Mouse (Mus musculus) macrophage (primary cell): Measurements from ENCODE around the gene Inpp4b. TPM values are rescaled to one million over a fixed set of nuclear protein-coding genes. Genes with fewer than 3 reads are reported as not detected.

Source experiments
- H3K27ac ChIP-seq: fragments of 350-480 bp; formaldehyde crosslinking; 2 replicates; pipeline ENCODE4 v1.9.0; 2021
- H3K36me3 ChIP-seq: fragments of 350-480 bp; formaldehyde crosslinking; 2 replicates; pipeline ENCODE4 v1.9.0; 2021; ENCODE audit errors: inconsistent target
- H3K4me3 ChIP-seq: fragments of 350-480 bp; formaldehyde crosslinking; 2 replicates; pipeline ENCODE4 v1.9.0; 2021; ENCODE audit errors: inconsistent target
- H3K79me2 ChIP-seq: fragments of 350-480 bp; formaldehyde crosslinking; 2 replicates; pipeline ENCODE4 v1.9.0; 2021; ENCODE audit errors: inconsistent target
- WGBS: methylation state at CpG from one replicate; pipeline ENCODE4 v1.1.7; 2026; ENCODE audit warnings: inconsistent platforms; ENCODE audit not compliant: missing documents; 5-methylcytosine and 5-hydroxymethylcytosine counted together
- polyA plus RNA-seq: library from polyadenylated mRNA; stranded (reverse); fragments of 250-400 nt; gene quantifications from 3 replicates; pipeline ENCODE4 v1.2.4, GENCODE M21; 2018; ENCODE audit warnings: inconsistent platforms

Gene Inpp4b
- polyA plus RNA-seq, 1 experiment from 2014 or later, result 0.29 TPM

- Histone ChIP-seq H3K4me3 (no peak overlapping the region), H3K27ac (no peak overlapping the region), H3K79me2 (no peaks in the 10 kb centered on the region), H3K36me3 (no peaks in the 10 kb centered on the region)
- WGBS, result 82% methylated on average over 1 of the region's 1 CpGs
Measured at GRCm38 (mm10) chr8:81855009-81855408, 512.7 kb downstream of the Inpp4b start.

- Histone ChIP-seq H3K4me3 (no peak overlapping the region), H3K79me2 (no peaks in the 10 kb centered on the region), H3K36me3 (no peaks in the 10 kb centered on the region), H3K27ac (no peak overlapping the region)
- WGBS, result 67% methylated on average over 4 of the region's 4 CpGs
Measured at GRCm38 (mm10) chr8:81856120-81856519, 513.8 kb downstream of the Inpp4b start.

DNA sequence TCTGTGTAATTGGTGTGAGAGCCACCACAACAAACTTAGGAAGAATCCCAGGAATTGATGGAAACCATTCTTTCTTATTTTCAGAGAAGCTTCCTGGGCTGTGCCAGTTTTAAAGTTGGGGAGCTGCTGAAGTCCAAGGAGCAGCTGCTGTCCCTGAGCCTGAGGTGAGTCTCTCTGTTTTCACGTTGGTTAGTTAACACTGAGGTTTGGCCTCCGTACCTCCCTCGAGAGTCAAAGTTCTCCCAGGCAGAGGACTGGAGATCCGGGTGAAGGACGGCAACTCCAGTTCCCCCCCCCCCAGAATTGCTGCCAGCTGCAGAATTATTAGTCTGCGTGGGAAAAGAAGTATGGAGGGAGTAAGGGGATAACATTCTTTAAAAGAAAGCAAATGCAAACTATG lies 514.3 kb downstream of the Inpp4b start:
- no peaks in the 10 kb centered on the region for H3K79me2 ChIP-seq
- no peak overlapping the region for H3K27ac ChIP-seq
- WGBS, result 97% methylated on average over 6 of the region's 6 CpGs
- H3K4me3 ChIP-seq, result no peak overlapping the region
- H3K36me3 ChIP-seq, result no peaks in the 10 kb centered on the region

DNA sequence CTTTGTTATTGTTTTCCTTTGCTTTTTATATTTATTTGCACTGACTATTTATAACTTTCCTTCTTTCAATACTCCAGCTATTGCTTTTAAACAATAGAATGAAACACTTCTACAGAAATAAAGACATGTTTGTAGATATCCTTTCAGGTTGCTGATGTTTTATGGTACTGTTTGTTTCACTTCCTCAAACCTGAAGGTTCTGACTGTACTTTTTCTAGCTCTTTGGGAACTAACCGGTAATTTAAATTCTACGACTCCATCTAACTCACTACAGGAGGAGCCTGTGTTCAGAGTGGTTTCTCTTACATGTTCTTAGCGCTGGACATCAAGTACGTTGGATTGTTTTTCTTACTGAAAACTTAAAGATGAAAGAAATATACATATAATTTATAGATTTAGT lies 516.0 kb downstream of the Inpp4b start:
- H3K4me3 ChIP-seq, result no peak overlapping the region
- H3K36me3 ChIP-seq, result no peaks in the 10 kb centered on the region
- H3K27ac ChIP-seq, result no peak overlapping the region
- H3K79me2 ChIP-seq, result no peaks in the 10 kb centered on the region
- 36% methylated on average over 4 of the region's 4 CpGs for WGBS

GRCm38 (mm10) chr8:81859805-81860204 lies 517.4 kb downstream of the Inpp4b start:
- Histone ChIP-seq H3K27ac (no peak overlapping the region), H3K79me2 (no peaks in the 10 kb centered on the region), H3K4me3 (no peak overlapping the region), H3K36me3 (no peaks in the 10 kb centered on the region)
- 89% methylated on average over 1 of the region's 1 CpGs for WGBS

- WGBS, result 94% methylated on average over 8 of the region's 8 CpGs
- Histone ChIP-seq H3K79me2 (no peaks in the 10 kb centered on the region), H3K4me3 (no peak overlapping the region), H3K36me3 (no peaks in the 10 kb centered on the region), H3K27ac (no peak overlapping the region)
Measured at GRCm38 (mm10) chr8:81861311-81861710, 519.0 kb downstream of the Inpp4b start.

DNA sequence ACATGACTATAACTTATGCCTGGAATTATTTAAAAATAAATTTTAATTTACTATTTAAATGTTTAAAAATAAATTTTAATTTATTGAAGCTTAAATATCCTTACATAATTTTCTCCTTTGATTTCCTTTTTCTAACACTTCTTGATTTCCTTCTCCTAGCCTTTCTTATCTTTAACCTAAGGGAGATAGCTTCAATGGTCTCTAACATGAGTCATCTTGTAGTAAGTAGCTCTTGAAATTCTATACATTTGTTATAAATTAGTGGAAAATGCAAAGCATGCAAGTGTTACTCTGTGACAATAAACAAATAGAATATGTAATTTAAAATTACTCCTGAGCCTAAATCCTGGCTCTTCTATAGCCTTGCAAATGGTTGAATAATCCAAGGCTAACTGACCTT lies 520.4 kb downstream of the Inpp4b start:
- Histone ChIP-seq H3K36me3 (no peaks in the 10 kb centered on the region), H3K79me2 (no peaks in the 10 kb centered on the region), H3K27ac (no peak overlapping the region), H3K4me3 (no peak overlapping the region)

DNA sequence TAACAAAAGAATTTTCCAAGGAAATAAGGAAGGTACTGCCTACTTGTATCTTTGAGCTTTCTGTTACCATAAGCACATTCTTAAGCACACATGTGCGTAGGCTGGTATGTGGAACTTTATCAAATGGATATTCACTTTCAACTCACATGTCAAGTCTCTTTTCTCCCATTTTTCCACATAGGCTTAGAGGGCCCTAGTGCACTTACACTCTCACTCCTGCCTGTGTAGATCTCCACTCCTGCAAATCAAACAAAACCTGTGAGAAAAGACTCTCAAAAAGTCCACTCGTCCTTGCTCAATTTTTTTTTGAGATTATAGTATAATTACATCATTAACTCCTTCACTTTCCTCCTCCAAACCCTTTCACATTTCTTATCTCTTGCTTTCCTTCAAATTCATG lies 522.0 kb downstream of the Inpp4b start:
- no peak overlapping the region for H3K27ac ChIP-seq
- no peaks in the 10 kb centered on the region for H3K36me3 ChIP-seq
- no peaks in the 10 kb centered on the region for H3K79me2 ChIP-seq
- 92% methylated on average over 2 of the region's 2 CpGs for WGBS
- H3K4me3 ChIP-seq, result no peak overlapping the region

- H3K4me3 ChIP-seq, result no peak overlapping the region
Measured at GRCm38 (mm10) chr8:81865664-81866063, 523.3 kb downstream of the Inpp4b start.

GRCm38 (mm10) chr8:81867020-81867419 lies 524.7 kb downstream of the Inpp4b start:
- no peaks in the 10 kb centered on the region for H3K36me3 ChIP-seq
- WGBS, result 81% methylated on average over 3 of the region's 3 CpGs
- H3K79me2 ChIP-seq, result no peaks in the 10 kb centered on the region
- no peak overlapping the region for H3K27ac ChIP-seq
- no peak overlapping the region for H3K4me3 ChIP-seq

More at GRCm38 (mm10) chr8:81865664-81866063, 523.3 kb downstream of the Inpp4b start:
- WGBS, result 91% methylated on average over 3 of the region's 3 CpGs
- H3K36me3 ChIP-seq, result no peaks in the 10 kb centered on the region
- H3K27ac ChIP-seq, result no peak overlapping the region
- H3K79me2 ChIP-seq, result no peaks in the 10 kb centered on the region

DNA sequence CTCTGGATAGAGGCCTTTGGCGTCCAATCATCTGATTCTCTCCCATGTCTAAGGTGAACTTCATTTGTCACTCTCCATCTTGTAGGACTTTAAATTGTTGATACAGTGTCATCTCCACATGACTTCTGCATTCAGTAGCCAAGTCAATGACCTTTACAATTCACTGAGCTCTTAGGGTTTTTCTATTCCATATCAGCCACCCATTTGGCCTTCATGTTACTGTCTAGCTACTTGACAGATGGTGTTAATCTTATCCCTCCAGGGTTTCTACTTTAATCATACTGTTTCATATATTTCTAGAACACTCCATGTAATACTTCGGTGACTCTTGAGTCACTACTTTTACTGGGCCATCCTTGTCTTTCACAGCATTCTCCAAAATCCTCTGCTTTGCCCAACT lies 528.1 kb downstream of the Inpp4b start:
- no peaks in the 10 kb centered on the region for H3K79me2 ChIP-seq
- H3K4me3 ChIP-seq, result no peak overlapping the region
- no peak overlapping the region for H3K27ac ChIP-seq
- 96% methylated on average over 2 of the region's 2 CpGs for WGBS
- no peaks in the 10 kb centered on the region for H3K36me3 ChIP-seq

GRCm38 (mm10) chr8:81880071-81880470 lies 537.7 kb downstream of the Inpp4b start:
- H3K79me2 ChIP-seq, result no peaks in the 10 kb centered on the region
- H3K4me3 ChIP-seq, result no peak overlapping the region
- WGBS, result 95% methylated on average over 3 of the region's 3 CpGs
- no peak overlapping the region for H3K27ac ChIP-seq
- no peaks in the 10 kb centered on the region for H3K36me3 ChIP-seq

DNA sequence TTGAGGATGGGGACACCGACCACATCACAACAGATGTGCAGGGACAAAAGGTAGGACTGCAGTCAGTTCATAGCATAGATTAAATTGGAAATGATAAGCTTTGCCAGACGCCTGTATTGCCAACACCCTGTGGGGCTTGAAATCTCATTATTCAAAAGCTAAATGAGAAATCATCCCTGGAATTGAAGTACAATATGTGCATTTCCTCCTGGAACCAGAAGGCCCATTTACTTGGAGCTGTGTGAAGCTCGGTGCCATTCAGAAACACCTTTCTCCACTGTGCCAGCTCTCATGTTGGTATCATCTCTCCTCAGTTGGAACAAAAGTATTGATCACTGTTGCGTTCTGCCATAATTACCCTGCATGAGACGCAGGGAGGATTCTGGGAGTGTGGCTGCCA lies 541.8 kb downstream of the Inpp4b start:
- Histone ChIP-seq H3K36me3 (no peaks in the 10 kb centered on the region), H3K27ac (no peak overlapping the region), H3K79me2 (no peaks in the 10 kb centered on the region), H3K4me3 (no peak overlapping the region)
- 91% methylated on average over 5 of the region's 5 CpGs for WGBS

DNA sequence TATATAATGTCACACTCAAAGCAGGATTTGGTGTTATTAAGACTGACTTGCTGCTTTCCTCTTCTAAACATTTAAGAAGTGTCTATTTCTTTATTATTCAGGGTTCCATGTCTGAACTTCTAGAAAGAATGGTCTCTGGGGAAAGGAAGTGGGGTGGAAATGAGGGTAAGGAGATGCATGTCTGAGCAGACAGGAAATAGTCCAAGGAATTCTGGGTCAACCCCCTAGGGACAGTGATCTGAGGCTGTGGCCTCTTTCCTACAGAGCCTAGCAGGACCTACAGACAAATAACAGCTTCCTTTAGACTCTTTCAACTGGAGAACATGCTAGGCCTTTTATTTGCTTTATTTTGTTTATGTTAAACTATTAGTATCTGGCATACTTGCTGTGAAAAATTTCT lies 546.5 kb downstream of the Inpp4b start:
- H3K36me3 ChIP-seq, result no peaks in the 10 kb centered on the region
- H3K27ac ChIP-seq, result no peak overlapping the region
- no peaks in the 10 kb centered on the region for H3K79me2 ChIP-seq
- H3K4me3 ChIP-seq, result no peak overlapping the region

GRCm38 (mm10) chr8:81893292-81893691 lies 550.9 kb downstream of the Inpp4b start:
- Histone ChIP-seq H3K27ac (no peak overlapping the region), H3K4me3 (no peak overlapping the region), H3K79me2 (no peaks in the 10 kb centered on the region), H3K36me3 (no peaks in the 10 kb centered on the region)
- WGBS, result 100% methylated on average over 1 of the region's 1 CpGs

GRCm38 (mm10) chr8:81946812-81947211 lies 604.5 kb downstream of the Inpp4b start:
- no peaks in the 10 kb centered on the region for H3K36me3 ChIP-seq
- no peak overlapping the region for H3K27ac ChIP-seq
- no peak overlapping the region for H3K4me3 ChIP-seq
- H3K79me2 ChIP-seq, result no peaks in the 10 kb centered on the region
- 97% methylated on average over 5 of the region's 5 CpGs for WGBS
